Mouse (Mus musculus) kidney, adult 2 months (tissue): Measurements from ENCODE around the gene Vac14.

Experiments
- CTCF ChIP-seq: fragments of 200-500 bp; conservative IDR thresholded peaks from 2 replicates; pipeline ENCODE4 v1.5.1; 2011; ENCODE audit warnings: low read depth, mild to moderate bottlenecking, control low read depth, low read length, moderate library complexity, mixed read lengths; ENCODE audit not compliant: insufficient read depth, insufficient read length
- POLR2A ChIP-seq: fragments of 200-500 bp; IDR thresholded peaks from one replicate; pipeline ENCODE4 v1.6.1; 2011; ENCODE audit warnings: low read depth, low read length, control low read depth

DNA sequence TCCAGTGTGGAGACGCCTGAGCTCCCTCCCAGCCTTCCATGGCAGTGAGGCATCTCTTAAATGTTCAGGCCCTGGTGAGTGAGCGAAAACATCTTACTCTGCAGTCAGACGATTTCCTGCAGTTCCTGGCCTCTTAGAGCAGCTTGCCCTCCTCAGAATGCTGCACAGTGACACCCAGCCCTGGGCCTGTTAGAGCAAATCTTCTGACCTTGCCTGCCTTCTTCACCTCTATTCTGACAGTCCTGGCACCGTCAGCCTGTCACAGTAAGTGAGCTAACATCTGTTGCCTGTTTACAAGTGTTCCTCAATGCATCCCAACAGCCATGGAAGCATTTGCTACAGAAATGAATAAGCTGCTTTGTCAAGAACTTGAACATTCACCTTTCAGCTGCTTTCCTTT, 24.8 kb downstream of the Vac14 start:
- TF ChIP-seq POLR2A: no peak
- no peak for TF ChIP-seq CTCF
